Mouse (Mus musculus): ENCODE measurements around the gene Usp21. TPM values are rescaled to one million over a fixed set of nuclear protein-coding genes. Genes with fewer than 3 reads are reported as not detected.

Usp21 gene
- polyA plus RNA-seq, 1 experiment: 110 TPM

DNA sequence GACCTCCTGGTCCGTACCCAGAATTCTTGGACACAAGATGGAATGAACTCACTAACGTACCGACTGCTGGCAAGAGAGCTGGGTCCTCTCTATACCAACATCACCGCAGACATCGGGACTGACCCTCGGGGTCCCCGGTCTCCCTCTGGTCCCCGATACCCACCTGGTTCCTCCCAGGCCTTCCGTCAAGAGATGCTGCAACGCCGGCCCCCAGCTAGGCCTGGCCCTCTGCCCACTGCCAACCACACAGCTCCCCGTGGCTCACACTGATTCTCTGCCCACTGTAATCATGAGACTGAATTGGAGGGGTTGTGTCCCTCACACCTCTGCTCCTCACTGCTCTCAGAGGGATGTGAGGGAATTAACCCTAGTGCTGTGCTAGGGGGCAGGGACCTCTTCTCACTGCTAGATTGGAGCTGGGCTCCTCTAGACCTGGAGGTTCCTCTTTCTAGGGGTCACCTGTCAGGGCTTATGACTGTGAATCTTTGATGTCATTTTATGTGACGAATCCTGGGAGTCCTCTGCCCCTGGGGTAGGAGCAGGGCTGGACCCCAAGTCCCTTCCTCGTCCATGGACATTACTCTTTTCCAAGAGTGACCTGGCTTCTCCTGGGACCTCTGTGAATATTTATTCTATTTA, 11.6 kb downstream of the Usp21 start:
- DNase-seq (ENCODE audit: low read depth): no peak
- TF ChIP-seq POLR2A (IDR thresholded peaks at IDR 0.05; ENCODE audit: borderline replicate concordance, extremely low read depth, insufficient read depth, insufficient read length, poor library complexity, severe bottlenecking) (no peak), CTCF (IDR thresholded peaks at IDR 0.05; ENCODE audit: borderline replicate concordance, extremely low read depth, insufficient read depth, insufficient read length) (no peak)

GRCm38 (mm10) chr1:171275144-171275734, 12.6 kb downstream of the Usp21 start:
- TF ChIP-seq CTCF (IDR thresholded peaks at IDR 0.05; ENCODE audit: borderline replicate concordance, extremely low read depth, insufficient read depth, insufficient read length) (no peak), POLR2A (IDR thresholded peaks at IDR 0.05; ENCODE audit: borderline replicate concordance, extremely low read depth, insufficient read depth, insufficient read length, poor library complexity, severe bottlenecking) (no peak)
- no peak for DNase-seq (ENCODE audit: low read depth)

DNA sequence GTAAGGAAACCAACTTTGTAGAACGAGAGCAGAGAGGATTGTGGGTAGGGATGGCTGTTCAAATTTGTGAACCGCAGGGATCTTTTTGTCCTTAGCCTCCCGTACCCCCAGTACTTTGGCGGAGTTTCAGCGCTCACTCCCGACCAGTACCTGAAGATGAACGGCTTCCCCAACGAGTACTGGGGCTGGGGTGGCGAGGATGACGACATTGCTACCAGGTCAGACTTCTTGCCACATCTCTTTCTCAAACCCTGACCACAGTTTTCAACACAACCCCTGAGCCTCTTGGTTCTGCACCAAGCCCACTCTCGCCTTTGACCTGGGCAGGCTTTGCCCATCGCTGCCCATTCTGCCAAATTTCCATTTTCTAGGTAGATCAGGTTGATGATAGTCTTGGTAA, 13.6 kb downstream of the Usp21 start:
- no peak for DNase-seq (ENCODE audit: low read depth)
- no peak for TF ChIP-seq POLR2A (IDR thresholded peaks at IDR 0.05; ENCODE audit: borderline replicate concordance, extremely low read depth, insufficient read depth, insufficient read length, poor library complexity, severe bottlenecking)
- TF ChIP-seq CTCF (IDR thresholded peaks at IDR 0.05; ENCODE audit: borderline replicate concordance, extremely low read depth, insufficient read depth, insufficient read length): no peak

DNA sequence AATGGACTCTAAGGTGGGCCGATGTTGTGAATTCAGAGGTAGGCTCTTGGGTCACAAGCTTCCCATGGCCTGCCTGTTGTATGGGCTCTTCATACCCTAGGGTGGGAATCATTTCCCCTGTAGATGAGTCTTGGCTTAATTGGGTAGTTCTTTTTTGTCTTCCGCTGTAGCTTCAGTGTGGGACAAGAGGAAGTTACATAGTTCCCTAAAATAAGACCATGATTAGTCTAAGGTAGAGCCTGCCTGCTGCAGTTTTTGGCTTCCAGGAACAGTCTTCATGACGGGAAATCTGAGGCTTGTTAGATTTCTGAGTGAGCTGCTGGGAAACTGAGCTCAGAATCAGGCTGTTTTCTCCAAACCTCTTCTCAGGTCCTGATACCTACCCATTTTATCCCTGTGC, 15.7 kb downstream of the Usp21 start:
- no peak for TF ChIP-seq POLR2A (IDR thresholded peaks at IDR 0.05; ENCODE audit: borderline replicate concordance, extremely low read depth, insufficient read depth, insufficient read length, poor library complexity, severe bottlenecking)
- no peak for TF ChIP-seq CTCF (IDR thresholded peaks at IDR 0.05; ENCODE audit: borderline replicate concordance, extremely low read depth, insufficient read depth, insufficient read length)
- no peak for DNase-seq (ENCODE audit: low read depth)

DNA sequence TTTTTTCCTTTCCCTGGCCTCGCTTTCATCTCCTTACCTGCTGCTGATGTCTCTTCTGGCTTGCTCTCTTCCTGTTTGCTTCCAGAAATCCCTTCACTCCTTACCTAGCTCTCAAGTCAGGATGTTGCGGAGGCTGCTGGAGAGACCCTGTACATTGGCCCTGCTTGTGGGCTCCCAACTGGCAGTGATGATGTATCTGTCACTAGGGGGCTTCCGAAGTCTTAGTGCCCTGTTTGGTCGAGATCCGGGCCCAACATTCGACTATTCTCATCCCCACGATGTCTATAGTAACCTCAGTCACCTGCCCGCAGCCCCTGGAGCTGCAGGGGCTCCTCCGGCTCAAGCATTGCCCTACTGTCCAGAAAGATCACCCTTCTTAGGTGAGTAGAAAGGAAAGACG, 16.2 kb downstream of the Usp21 start:
- TF ChIP-seq CTCF (IDR thresholded peaks at IDR 0.05; ENCODE audit: borderline replicate concordance, extremely low read depth, insufficient read depth, insufficient read length) (0 out of 2 replicates have a peak, but pooled peaks have one; percentile 1), POLR2A (IDR thresholded peaks at IDR 0.05; ENCODE audit: borderline replicate concordance, extremely low read depth, insufficient read depth, insufficient read length, poor library complexity, severe bottlenecking) (no peak)
- no peak for DNase-seq (ENCODE audit: low read depth)

- no peak for DNase-seq (ENCODE audit: low read depth)
- no peak for TF ChIP-seq POLR2A (IDR thresholded peaks at IDR 0.05; ENCODE audit: borderline replicate concordance, extremely low read depth, insufficient read depth, insufficient read length, poor library complexity, severe bottlenecking)
- no peak for TF ChIP-seq CTCF (IDR thresholded peaks at IDR 0.05; ENCODE audit: borderline replicate concordance, extremely low read depth, insufficient read depth, insufficient read length)
Observed at GRCm38 (mm10) chr1:171271196-171271595, 16.6 kb downstream of the Usp21 start.

DNA sequence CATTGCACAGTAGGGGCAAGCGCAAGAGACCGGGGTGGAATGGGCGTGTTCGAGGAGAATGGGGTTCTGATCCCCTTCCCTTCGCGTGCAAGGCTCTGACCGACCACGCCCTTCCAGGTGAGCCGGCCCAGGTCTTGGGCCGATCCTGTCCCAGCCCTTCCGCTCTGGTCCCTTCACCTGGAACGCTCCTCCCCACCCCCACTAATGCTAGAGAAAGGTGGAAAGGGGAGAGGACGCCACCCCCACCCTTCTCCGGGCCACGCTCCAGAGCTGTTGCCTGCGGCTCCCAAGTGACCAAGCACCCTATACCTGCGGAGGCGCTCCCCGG, 17.3 kb downstream of the Usp21 start:
- TF ChIP-seq CTCF (IDR thresholded peaks at IDR 0.05; ENCODE audit: borderline replicate concordance, extremely low read depth, insufficient read depth, insufficient read length) (no peak), POLR2A (IDR thresholded peaks at IDR 0.05; ENCODE audit: borderline replicate concordance, extremely low read depth, insufficient read depth, insufficient read length, poor library complexity, severe bottlenecking) (no peak)
- DNase-seq (ENCODE audit: low read depth): no peak

DNA sequence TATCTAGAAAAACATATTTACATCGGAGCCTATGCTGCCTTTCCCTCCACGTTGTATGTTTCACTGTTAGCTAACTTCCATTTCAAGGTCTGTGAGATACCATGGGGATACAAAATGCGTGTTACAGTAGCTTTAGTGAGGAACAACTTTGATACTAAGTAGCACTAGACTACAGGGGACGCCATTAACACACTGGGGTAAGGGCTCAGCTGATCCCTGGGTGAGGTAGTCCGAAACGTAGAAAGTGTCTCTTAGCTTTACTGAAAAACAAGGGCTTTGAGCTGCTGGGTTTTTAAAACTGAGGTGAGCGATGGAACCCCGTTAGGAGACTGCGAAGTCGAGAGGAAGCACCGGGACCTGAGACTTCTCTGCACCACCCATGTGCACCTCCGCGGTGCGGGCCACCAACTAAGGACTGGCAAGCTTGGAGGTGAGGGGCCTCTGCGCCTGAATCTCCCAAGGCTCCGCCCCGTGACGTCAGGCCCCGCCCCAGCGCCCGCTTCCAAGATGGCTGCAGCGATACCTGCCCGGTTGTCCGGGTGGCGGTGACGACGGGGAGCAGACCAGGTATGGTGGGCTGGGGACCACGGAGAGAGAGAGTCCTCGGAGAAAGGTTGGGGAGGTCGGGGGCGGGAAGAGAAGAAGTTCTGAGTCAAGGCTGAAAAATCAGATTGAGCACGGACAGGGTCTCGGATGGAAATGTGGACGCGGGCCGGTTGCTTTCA, 17.8 kb downstream of the Usp21 start, which contains the start of gene B4galt3:
Gene B4galt3, plus strand, starts transcription at position 481 of the 725 bp plus-strand sequence.
- TF ChIP-seq POLR2A (IDR thresholded peaks at IDR 0.05; ENCODE audit: borderline replicate concordance, extremely low read depth, insufficient read depth, insufficient read length, poor library complexity, severe bottlenecking): peak; percentile 87; the same call in 1 of the 2 replicates
- TF ChIP-seq CTCF (IDR thresholded peaks at IDR 0.05; ENCODE audit: borderline replicate concordance, extremely low read depth, insufficient read depth, insufficient read length): no peak
- DNase-seq (ENCODE audit: low read depth): peak; percentile 96

DNA sequence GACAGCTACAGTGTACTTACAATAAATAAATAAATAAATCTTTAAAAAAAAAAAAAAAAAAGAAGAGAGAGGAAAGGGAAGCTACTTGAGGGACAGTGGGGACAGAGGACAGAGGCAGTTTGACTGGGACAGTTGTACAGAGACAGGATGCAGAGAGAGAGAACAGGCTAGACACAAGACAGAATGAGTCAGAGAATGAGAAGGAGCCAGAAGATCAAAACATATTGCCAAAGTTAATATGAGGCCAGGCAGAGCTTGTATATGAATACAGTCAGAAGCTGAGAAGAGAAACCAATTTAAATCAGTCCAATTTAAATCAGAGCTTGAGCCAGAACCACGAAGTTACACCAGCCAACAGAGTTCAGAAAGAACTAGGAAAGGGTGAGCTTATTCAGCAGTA, 19.4 kb downstream of the Usp21 start:
- no peak for DNase-seq (ENCODE audit: low read depth)
- TF ChIP-seq POLR2A (IDR thresholded peaks at IDR 0.05; ENCODE audit: borderline replicate concordance, extremely low read depth, insufficient read depth, insufficient read length, poor library complexity, severe bottlenecking): no peak
- TF ChIP-seq CTCF (IDR thresholded peaks at IDR 0.05; ENCODE audit: borderline replicate concordance, extremely low read depth, insufficient read depth, insufficient read length): no peak

DNA sequence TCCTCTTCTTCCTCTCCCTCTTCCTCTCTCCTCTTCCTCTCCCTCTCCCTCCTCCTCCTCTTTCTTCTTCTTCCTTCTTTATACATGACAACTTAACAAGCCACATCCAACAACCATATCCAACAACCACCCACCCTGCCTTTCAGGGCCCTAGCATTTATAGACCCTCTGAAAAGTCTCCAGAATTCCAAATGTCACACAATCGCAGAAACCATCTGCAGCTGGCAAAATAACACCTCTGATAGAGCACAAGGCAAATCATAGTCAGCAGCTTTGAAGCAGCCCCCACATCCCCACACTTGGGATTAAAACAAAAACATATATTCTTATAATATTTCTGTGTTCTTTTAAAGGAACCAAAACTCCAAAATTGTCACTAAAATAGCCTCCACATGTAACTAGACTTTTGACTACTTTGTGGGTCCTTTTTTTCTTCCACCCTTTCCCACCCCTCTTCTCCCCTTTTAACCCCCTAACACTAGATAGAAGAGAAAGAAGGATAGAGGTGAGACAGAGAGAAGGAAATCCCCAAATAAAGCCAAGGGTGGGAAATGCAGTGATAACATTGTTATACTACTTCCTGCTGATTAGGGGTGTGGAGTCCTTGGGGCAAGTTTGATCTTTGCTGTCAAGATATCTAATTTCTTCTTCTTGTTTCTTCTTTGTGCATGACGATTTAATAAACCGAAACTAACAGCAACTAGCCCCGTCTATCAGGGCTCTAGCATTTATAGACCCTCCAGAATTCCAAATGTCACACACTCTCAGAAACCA, 21.6 kb downstream of the Usp21 start:
- DNase-seq (ENCODE audit: low read depth): no peak
- TF ChIP-seq POLR2A (IDR thresholded peaks at IDR 0.05; ENCODE audit: borderline replicate concordance, extremely low read depth, insufficient read depth, insufficient read length, poor library complexity, severe bottlenecking): no peak
- no peak for TF ChIP-seq CTCF (IDR thresholded peaks at IDR 0.05; ENCODE audit: borderline replicate concordance, extremely low read depth, insufficient read depth, insufficient read length)
